18 mouse cellular contexts compared by ENCODE assay signal in the genomic region with DNA sequence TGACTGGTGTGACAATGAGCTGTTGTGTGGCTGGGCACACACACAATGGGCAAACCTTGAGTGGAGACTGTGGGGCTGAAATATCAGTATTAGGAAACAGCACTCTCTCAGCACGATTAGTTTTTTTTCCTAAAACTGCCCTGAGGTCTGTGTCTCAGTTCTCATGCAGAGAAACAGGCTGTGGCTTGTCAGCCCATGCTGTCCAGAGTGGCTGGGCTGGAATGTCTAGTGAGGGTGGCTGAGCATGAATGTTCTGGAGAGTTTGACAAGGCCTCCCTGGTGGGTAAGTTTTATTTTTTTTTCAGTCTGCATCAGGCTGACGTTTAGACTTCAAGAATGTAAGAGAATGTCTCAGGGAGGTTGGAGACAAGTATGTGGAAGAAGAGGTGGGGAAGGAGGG.
A peak's percentile ranks its signal among the peaks of the same experiment; 100 is the strongest.
DNase-seq lines count a peak whose midpoint lies in the region; ATAC-seq and TF ChIP-seq lines count a peak whose summit lies in the region.
"Had no signal": no experiment of that assay in that cellular context is flagged by ENCODE, and none has a peak within 500 bp of the region (broad histone marks: within the 10 kb centered on the region; RNA-seq: fewer than 3 reads in every experiment).

No protein-coding gene starts in this region.

- no peak overlapping the region for H3K4me3 ChIP-seq in lung, embryonic 15.5 days
- no peak overlapping the region for H3K4me3 ChIP-seq in lung, adult 2 months (replicated peaks; ENCODE audit: extremely low read depth, low read depth, low read length)
- no peak overlapping the region for H3K4me3 ChIP-seq in embryonic facial prominence, embryonic 11.5 days (ENCODE audit: low read depth, low read length)
- H3K4me3 ChIP-seq in embryonic facial prominence, embryonic 14.5 days (ENCODE audit: low read depth, low read length) = no peak overlapping the region
- H3K4me3 ChIP-seq in stomach, embryonic 15.5 days (replicated peaks) = no peak overlapping the region
- no peak overlapping the region for H3K4me3 ChIP-seq in forebrain, embryonic 11.5 days (ENCODE audit: low read depth, low read length)
- H3K4me3 ChIP-seq: embryonic facial prominence, embryonic 12.5 days; liver, embryonic 12.5 days; midbrain, embryonic 10.5 days had no signal

- H3K4me2 ChIP-seq in lung, embryonic 15.5 days = no peak overlapping the region
- no peak overlapping the region for H3K4me2 ChIP-seq in embryonic facial prominence, embryonic 11.5 days (ENCODE audit: low read depth, low read length)
- H3K4me2 ChIP-seq in embryonic facial prominence, embryonic 14.5 days (ENCODE audit: low read depth, low read length) = no peak overlapping the region
- H3K4me2 ChIP-seq in stomach, embryonic 15.5 days = no peak overlapping the region
- H3K4me2 ChIP-seq in forebrain, embryonic 11.5 days (ENCODE audit: low read depth, low read length, severe bottlenecking) = no peak overlapping the region
- H3K4me2 ChIP-seq: embryonic facial prominence, embryonic 12.5 days; liver, embryonic 12.5 days had no signal

- peaks cover 25% of the 10 kb centered on the region for H3K4me1 ChIP-seq in lung, embryonic 15.5 days
- H3K4me1 ChIP-seq in lung, adult 2 months (ENCODE audit: control insufficient read depth, insufficient read depth, low read length) = no peaks in the 10 kb centered on the region
- H3K4me1 ChIP-seq in embryonic facial prominence, embryonic 11.5 days (ENCODE audit: control insufficient read depth, insufficient read depth, low read length) = no peaks in the 10 kb centered on the region
- no peaks in the 10 kb centered on the region for H3K4me1 ChIP-seq in embryonic facial prominence, embryonic 14.5 days (ENCODE audit: control insufficient read depth, insufficient read depth, low read length)
- no peaks in the 10 kb centered on the region for H3K4me1 ChIP-seq in stomach, embryonic 15.5 days
- no peaks in the 10 kb centered on the region for H3K4me1 ChIP-seq in forebrain, embryonic 11.5 days (replicated peaks; ENCODE audit: control insufficient read depth, insufficient read depth, low read length)
- H3K4me1 ChIP-seq: embryonic facial prominence, embryonic 12.5 days; liver, embryonic 12.5 days; midbrain, embryonic 10.5 days had no signal

- no peaks in the 10 kb centered on the region for H3K27me3 ChIP-seq in lung, embryonic 15.5 days
- H3K27me3 ChIP-seq in embryonic facial prominence, embryonic 11.5 days (ENCODE audit: control insufficient read depth, insufficient read depth, low read length) = no peaks in the 10 kb centered on the region
- H3K27me3 ChIP-seq in embryonic facial prominence, embryonic 14.5 days (replicated peaks; ENCODE audit: control insufficient read depth, insufficient read depth, low read length) = no peaks in the 10 kb centered on the region
- H3K27me3 ChIP-seq in stomach, embryonic 15.5 days (replicated peaks) = no peaks in the 10 kb centered on the region
- no peaks in the 10 kb centered on the region for H3K27me3 ChIP-seq in forebrain, embryonic 11.5 days (ENCODE audit: control insufficient read depth, insufficient read depth, low read length)
- H3K27me3 ChIP-seq: embryonic facial prominence, embryonic 12.5 days; liver, embryonic 12.5 days had no signal

- H3K27ac ChIP-seq in lung, embryonic 15.5 days = 0 out of 2 replicates have a peak overlapping the region, but pooled peaks have one; percentile 19
- no peak overlapping the region for H3K27ac ChIP-seq in embryonic facial prominence, embryonic 11.5 days (replicated peaks; ENCODE audit: low read depth, low read length)
- no peak overlapping the region for H3K27ac ChIP-seq in embryonic facial prominence, embryonic 14.5 days (replicated peaks; ENCODE audit: low read depth, low read length)
- H3K27ac ChIP-seq in stomach, embryonic 15.5 days = peak overlapping the region; percentile 57
- no peak overlapping the region for H3K27ac ChIP-seq in forebrain, embryonic 11.5 days (ENCODE audit: low read depth, low read length)
- H3K27ac ChIP-seq: embryonic facial prominence, embryonic 12.5 days; liver, embryonic 12.5 days; macrophage; midbrain, embryonic 10.5 days had no signal

- H3K36me3 ChIP-seq in lung, embryonic 15.5 days = no peaks in the 10 kb centered on the region
- no peaks in the 10 kb centered on the region for H3K36me3 ChIP-seq in embryonic facial prominence, embryonic 11.5 days (replicated peaks; ENCODE audit: control insufficient read depth, insufficient read depth, low read depth, low read length)
- no peaks in the 10 kb centered on the region for H3K36me3 ChIP-seq in embryonic facial prominence, embryonic 14.5 days (ENCODE audit: control insufficient read depth, insufficient read depth, low read length)
- H3K36me3 ChIP-seq in stomach, embryonic 15.5 days = no peaks in the 10 kb centered on the region
- H3K36me3 ChIP-seq in forebrain, embryonic 11.5 days (ENCODE audit: control insufficient read depth, insufficient read depth, low read length) = no peaks in the 10 kb centered on the region
- H3K36me3 ChIP-seq: embryonic facial prominence, embryonic 12.5 days; liver, embryonic 12.5 days; midbrain, embryonic 10.5 days had no signal

- H3K9me3 ChIP-seq in lung, embryonic 15.5 days = no peaks in the 10 kb centered on the region
- H3K9me3 ChIP-seq in embryonic facial prominence, embryonic 11.5 days (replicated peaks; ENCODE audit: control insufficient read depth, low read length) = no peaks in the 10 kb centered on the region
- no peaks in the 10 kb centered on the region for H3K9me3 ChIP-seq in embryonic facial prominence, embryonic 14.5 days (ENCODE audit: control insufficient read depth, low read length)
- H3K9me3 ChIP-seq in stomach, embryonic 15.5 days = no peaks in the 10 kb centered on the region
- H3K9me3 ChIP-seq in forebrain, embryonic 11.5 days (ENCODE audit: control insufficient read depth, low read length) = no peaks in the 10 kb centered on the region
- H3K9me3 ChIP-seq: embryonic facial prominence, embryonic 12.5 days; liver, embryonic 12.5 days; midbrain, embryonic 10.5 days had no signal

- peak; percentile 55; the same call in 1 of the 2 replicates for ATAC-seq in lung, embryonic 15.5 days (ENCODE audit: borderline replicate concordance, extremely low read depth, low FRiP score, low TSS enrichment)
- ATAC-seq in embryonic facial prominence, embryonic 11.5 days (replicated peaks; ENCODE audit: insufficient number of reproducible peaks, low FRiP score, low TSS enrichment, low read depth) = no peak
- ATAC-seq in embryonic facial prominence, embryonic 14.5 days (ENCODE audit: low read depth) = no peak
- ATAC-seq in stomach, embryonic 15.5 days (ENCODE audit: insufficient read depth, low FRiP score, low read depth) = no peak
- no peak for ATAC-seq in forebrain, embryonic 11.5 days (replicated peaks; ENCODE audit: low FRiP score)
- ATAC-seq: hindbrain, embryonic 16.5 days; intestine, postnatal 0 days; liver, embryonic 12.5 days had no signal

- DNase-seq in lung, adult 2 months = no peak
- peak; percentile 43 for DNase-seq in embryonic facial prominence, embryonic 11.5 days (ENCODE audit: low spot score)
- peak; percentile 49 for DNase-seq in embryonic facial prominence, embryonic 14.5 days (ENCODE audit: low spot score)
- no peak for DNase-seq in liver
- DNase-seq in forebrain, embryonic 11.5 days (ENCODE audit: low spot score) = no peak
- DNase-seq: adrenal gland, adult 8-10 months; cerebellum, adult 8-10 months; gastrocnemius, postnatal 10 days; heart, adult 18-20 months; right cerebral cortex, postnatal 25 days had no signal

- WGBS in lung, embryonic 15.5 days = 11% methylated on average over 2 of the region's 2 CpGs
- 32% methylated on average over 2 of the region's 2 CpGs for WGBS in lung, adult 2 months
- WGBS in embryonic facial prominence, embryonic 11.5 days = 55% methylated on average over 2 of the region's 2 CpGs
- 37% methylated on average over 2 of the region's 2 CpGs for WGBS in embryonic facial prominence, embryonic 14.5 days
- WGBS in stomach, embryonic 15.5 days = 25% methylated on average over 2 of the region's 2 CpGs
- 63% methylated on average over 2 of the region's 2 CpGs for WGBS in forebrain, embryonic 11.5 days

- no peak overlapping the region; the same call in 1 of the 2 replicates for H3K9ac ChIP-seq in lung, embryonic 15.5 days
- no peak overlapping the region for H3K9ac ChIP-seq in embryonic facial prominence, embryonic 11.5 days (replicated peaks; ENCODE audit: low read length)
- no peak overlapping the region for H3K9ac ChIP-seq in embryonic facial prominence, embryonic 14.5 days (ENCODE audit: low read depth, low read length)
- H3K9ac ChIP-seq in stomach, embryonic 15.5 days = no peak overlapping the region
- H3K9ac ChIP-seq in forebrain, embryonic 11.5 days (ENCODE audit: low read length) = no peak overlapping the region
- H3K9ac ChIP-seq: embryonic facial prominence, embryonic 12.5 days; liver, embryonic 12.5 days had no signal

- no peak for TF ChIP-seq CTCF in lung, adult 2 months (IDR thresholded peaks at IDR 0.05; ENCODE audit: insufficient read depth, low read length)

- TF ChIP-seq POLR2A in lung, adult 2 months (IDR thresholded peaks at IDR 0.05; ENCODE audit: borderline replicate concordance, extremely low read depth, low read depth, low read length) = no peak

Comparison
In these comparisons a context has a peak if more than half of its experiments do, and no peak if none do; other contexts are left out.
1. H3K27ac ChIP-seq: peak in lung, embryonic 15.5 days (single experiment) and stomach, embryonic 15.5 days (single experiment); none in embryonic facial prominence, embryonic 11.5 days (single experiment), embryonic facial prominence, embryonic 14.5 days (single experiment) and forebrain, embryonic 11.5 days (single experiment).
2. DNase-seq: peak in embryonic facial prominence, embryonic 11.5 days (single experiment) and embryonic facial prominence, embryonic 14.5 days (single experiment); none in lung, adult 2 months (single experiment), liver (single experiment) and forebrain, embryonic 11.5 days (single experiment).